Mouse (Mus musculus) CH12.LX (cell line): ENCODE data around the gene Col19a1. TPM values are rescaled to one million over a fixed set of nuclear protein-coding genes. Genes with fewer than 3 reads are reported as not detected.

Experiments used
- DNase-seq: peaks from one replicate; pipeline ENCODE4 v3.0.0-alpha.2; 2013; ENCODE audit errors: extremely low read depth
- H3K27ac ChIP-seq: 2 replicates; pipeline ENCODE4 v1.5.1; 2012; ENCODE audit warnings: low read depth, mild to moderate bottlenecking, control low read depth, moderate library complexity; ENCODE audit not compliant: insufficient read depth
- H3K27me3 ChIP-seq: replicated peaks from 2 replicates; pipeline ENCODE3; 2012; ENCODE audit warnings: inconsistent platforms
- H3K36me3 ChIP-seq, 2 experiments: replicated peaks in 1 of 2; 2 replicates each; pipeline versions ENCODE3 to v1.6.1; 2012; ENCODE audit warnings: inconsistent platforms in 1 of 2, low read length in 1 of 2, mild to moderate bottlenecking in 1 of 2, mixed read lengths in 1 of 2, moderate library complexity in 1 of 2; ENCODE audit not compliant: control insufficient read depth in 1 of 2, insufficient read depth in 1 of 2
- H3K4me1 ChIP-seq, 2 experiments: 2 replicates each; pipeline ENCODE4 v1.6.1; 2012; ENCODE audit warnings: inconsistent platforms in 1 of 2, moderate library complexity in 1 of 2; ENCODE audit not compliant: insufficient read depth in 2 of 2, control insufficient read depth in 1 of 2
- H3K4me2 ChIP-seq: 2 replicates; pipeline ENCODE4 v1.6.1; 2012; ENCODE audit warnings: low read depth, mild to moderate bottlenecking, control low read depth; ENCODE audit not compliant: poor library complexity, insufficient read depth, severe bottlenecking
- H3K4me3 ChIP-seq, 3 experiments: fragments of 150-350 bp in 1 of 3; sonication (generic) in 1 of 3; replicated peaks in 1 of 3; 2 replicates each; pipeline versions ENCODE3 to v1.5.1; 2011 to 2012; ENCODE audit warnings: low read depth in 2 of 3, low read length in 2 of 3, mild to moderate bottlenecking in 2 of 3, moderate library complexity in 2 of 3, control low read depth in 1 of 3, improper control_type of control experiment in 1 of 3, inconsistent platforms in 1 of 3, mixed read lengths in 1 of 3; ENCODE audit not compliant: poor library complexity in 1 of 3
- H3K79me2 ChIP-seq: replicated peaks from 2 replicates; pipeline ENCODE4 v1.6.1; 2012; ENCODE audit warnings: mild to moderate bottlenecking, moderate library complexity; ENCODE audit not compliant: control insufficient read depth, poor library complexity, insufficient read depth, severe bottlenecking; ENCODE audit errors: extremely low read depth
- H3K9ac ChIP-seq: 2 replicates; pipeline ENCODE4 v1.6.1; 2012; ENCODE audit warnings: low read depth, mild to moderate bottlenecking, control low read depth, moderate library complexity; ENCODE audit not compliant: insufficient read depth
- H3K9me3 ChIP-seq: replicated peaks from 2 replicates; pipeline ENCODE3; 2012; ENCODE audit warnings: low read length, inconsistent platforms, mixed read lengths
- BHLHE40 ChIP-seq: IDR thresholded peaks from 2 replicates; pipeline ENCODE4 v1.6.1; 2011; ENCODE audit warnings: mild to moderate bottlenecking, low read depth, low read length, improper control_type of control experiment
- CHD1 ChIP-seq: IDR thresholded peaks from 2 replicates; pipeline ENCODE4 v1.6.1; 2012; ENCODE audit warnings: low read depth, low read length, improper control_type of control experiment, inconsistent platforms
- EP300 ChIP-seq: IDR thresholded peaks from 2 replicates; pipeline ENCODE4 v1.6.1; 2011; ENCODE audit warnings: low read length, improper control_type of control experiment
- IRF4 ChIP-seq: IDR thresholded peaks from 2 replicates; pipeline ENCODE4 v1.6.1; 2014; ENCODE audit warnings: low read depth, mild to moderate bottlenecking, inconsistent platforms, low read length, improper control_type of control experiment
- JUN ChIP-seq: IDR thresholded peaks from 2 replicates; pipeline ENCODE4 v1.6.1; 2011; ENCODE audit warnings: low read depth, mild to moderate bottlenecking, low read length, improper control_type of control experiment, moderate library complexity; ENCODE audit not compliant: insufficient read depth
- JUND ChIP-seq: conservative IDR thresholded peaks from 2 replicates; pipeline ENCODE4 v1.6.1; 2011; ENCODE audit warnings: low read depth, low read length, improper control_type of control experiment
- KAT2A ChIP-seq: IDR thresholded peaks from 2 replicates; pipeline ENCODE4 v1.6.1; 2012; ENCODE audit warnings: low read length, improper control_type of control experiment, inconsistent platforms; ENCODE audit not compliant: insufficient replicate concordance
- MAX ChIP-seq: IDR thresholded peaks from 2 replicates; pipeline ENCODE4 v1.6.1; 2011; ENCODE audit warnings: low read length, improper control_type of control experiment
- MAZ ChIP-seq: IDR thresholded peaks from 2 replicates; pipeline ENCODE4 v1.6.1; 2012; ENCODE audit warnings: low read depth, mild to moderate bottlenecking, inconsistent platforms, low read length, improper control_type of control experiment, moderate library complexity
- MEF2A ChIP-seq: IDR thresholded peaks from 2 replicates; pipeline ENCODE4 v1.6.1; 2014; ENCODE audit warnings: low read depth, mild to moderate bottlenecking, inconsistent platforms, low read length, improper control_type of control experiment, borderline replicate concordance
- MXI1 ChIP-seq: IDR thresholded peaks from 2 replicates; pipeline ENCODE4 v1.6.1; 2011; ENCODE audit warnings: mild to moderate bottlenecking, low read depth, low read length, improper control_type of control experiment
- NELFE ChIP-seq: IDR thresholded peaks from 2 replicates; pipeline ENCODE4 v1.6.1; 2011; ENCODE audit warnings: low read depth, low read length, improper control_type of control experiment
- PAX5 ChIP-seq: IDR thresholded peaks from 2 replicates; pipeline ENCODE4 v1.6.1; 2012; ENCODE audit warnings: low read length, inconsistent platforms, mixed read lengths
- POLR2A ChIP-seq: IDR thresholded peaks from 2 replicates; pipeline ENCODE4 v1.6.1; 2011; ENCODE audit warnings: low read depth, mild to moderate bottlenecking, improper control_type of control experiment, low read length
- POLR2AphosphoS2 ChIP-seq: IDR thresholded peaks from 2 replicates; pipeline ENCODE4 v1.6.1; 2011; ENCODE audit warnings: low read depth, low read length, improper control_type of control experiment
- RAD21 ChIP-seq: IDR thresholded peaks from 2 replicates; pipeline ENCODE4 v1.6.1; 2011; ENCODE audit warnings: low read depth, mild to moderate bottlenecking, low read length, improper control_type of control experiment, moderate library complexity
- RCOR1 ChIP-seq: conservative IDR thresholded peaks from 2 replicates; pipeline ENCODE4 v1.6.1; 2012; ENCODE audit warnings: low read depth, mild to moderate bottlenecking, inconsistent platforms, low read length, improper control_type of control experiment
- SMC3 ChIP-seq: IDR thresholded peaks from 2 replicates; pipeline ENCODE4 v1.6.1; 2011; ENCODE audit warnings: low read depth, low read length, improper control_type of control experiment
- TBP ChIP-seq: conservative IDR thresholded peaks from 2 replicates; pipeline ENCODE4 v1.6.1; 2011; ENCODE audit warnings: low read depth, low read length, improper control_type of control experiment
- TCF12 ChIP-seq: IDR thresholded peaks from 2 replicates; pipeline ENCODE4 v1.6.1; 2014; ENCODE audit warnings: low read depth, mild to moderate bottlenecking, inconsistent platforms, low read length, improper control_type of control experiment
- UBTF ChIP-seq: IDR thresholded peaks from 2 replicates; pipeline ENCODE4 v1.6.1; 2012; ENCODE audit warnings: low read depth, mild to moderate bottlenecking, inconsistent platforms, low read length, improper control_type of control experiment, moderate library complexity
- USF1 ChIP-seq: IDR thresholded peaks from 2 replicates; pipeline ENCODE4 v1.6.1; 2014; ENCODE audit warnings: low read depth, mild to moderate bottlenecking, inconsistent platforms, low read length, improper control_type of control experiment
- USF2 ChIP-seq: conservative IDR thresholded peaks from 2 replicates; pipeline ENCODE4 v1.6.1; 2011; ENCODE audit warnings: low read depth, low read length, improper control_type of control experiment
- ZC3H11A ChIP-seq: IDR thresholded peaks from 2 replicates; pipeline ENCODE4 v1.6.1; 2012; ENCODE audit warnings: low read depth, mild to moderate bottlenecking, inconsistent platforms, low read length, improper control_type of control experiment
- ZKSCAN1 ChIP-seq: IDR thresholded peaks from 2 replicates; pipeline ENCODE4 v1.6.1; 2012; ENCODE audit warnings: low read depth, inconsistent platforms, low read length, improper control_type of control experiment, borderline replicate concordance
- ZNF384 ChIP-seq: IDR thresholded peaks from 2 replicates; pipeline ENCODE4 v1.6.1; 2012; ENCODE audit warnings: low read depth, low read length, improper control_type of control experiment, inconsistent platforms
- dilution Hi-C: fragments of 300-500 bp; cut with MboI; formaldehyde crosslinking; loops from 2 replicates; pipeline ENCODE4 v1.14.3; 2020; ENCODE audit warnings: low sequenced_read_pairs; ENCODE audit not compliant: extremely low pct_unique_long_range_greater_than_20kb, extremely low pct_ligation_motif_present
- in situ Hi-C: fragments of 300-500 bp; cut with MboI; formaldehyde crosslinking; loops from 3 replicates; pipeline ENCODE4 v1.14.3; 2019; ENCODE audit warnings: low sequenced_read_pairs, low pct_ligation_motif_present, low pct_unique_long_range_greater_than_20kb, mixed read lengths
- polyA plus RNA-seq: library from polyadenylated mRNA; unstranded; fragments of >175 nt; gene quantifications from 2 replicates; pipeline ENCODE4 v1.2.1, GENCODE M21; 2012; ENCODE audit warnings: low read depth; ENCODE audit not compliant: insufficient read length
- total RNA-seq, 2 experiments: library from RNA; depleted of rRNA; stranded (reverse); fragments of 300-350 nt in 1 of 2; fragments of >200 nt in 1 of 2; gene quantifications; 2 replicates each; pipeline ENCODE4 v1.2.3; 2012 to 2014

Gene Col19a1
- total and polyA plus RNA-seq, 3 experiments = not detected

DNA sequence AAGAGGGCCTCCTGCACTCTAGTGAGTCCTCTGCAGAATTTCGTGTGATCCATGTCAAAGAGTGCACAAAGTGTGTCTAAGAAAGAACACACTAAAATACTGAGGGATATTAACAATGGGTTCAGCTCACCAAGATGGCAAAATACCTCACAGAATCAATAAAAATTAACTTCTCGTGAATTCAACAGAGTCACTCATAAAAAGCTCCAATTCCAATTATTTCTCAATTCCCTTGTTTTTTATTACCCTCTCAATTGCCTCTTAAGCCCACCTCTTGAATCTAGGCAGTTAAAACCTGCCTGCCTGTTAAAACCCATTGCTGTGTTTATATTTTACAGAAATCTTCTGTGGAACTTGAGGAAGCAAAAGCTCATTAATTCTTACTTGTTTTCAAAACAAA is 277.1 kb downstream of the Col19a1 start:
- Histone ChIP-seq H3K4me3 (no peak overlapping the region), H3K27me3 (no peaks in the 10 kb centered on the region), H3K4me1 (peaks cover 2 to 10% of the 10 kb centered on the region in 2 experiments; a peak in 3 of 4 replicates), H3K4me2 (no peak overlapping the region), H3K27ac (no peak overlapping the region), H3K9ac (no peak overlapping the region), H3K79me2 (no peaks in the 10 kb centered on the region), H3K36me3 (no peaks in the 10 kb centered on the region), H3K9me3 (no peaks in the 10 kb centered on the region)
- in situ Hi-C loops (no loop called here), dilution Hi-C loops (no loop called here)
- DNase-seq = no peak
- TF ChIP-seq MAX (no peak), TCF12 (no peak), POLR2A (no peak), BHLHE40 (no peak), USF1 (no peak), USF2 (no peak), JUN (no peak), EP300 (no peak), ZNF384 (no peak), MAZ (no peak), ZC3H11A (no peak), SMC3 (no peak), PAX5 (no peak), RAD21 (no peak), MEF2A (no peak), TBP (no peak), MXI1 (no peak)

GRCm38 (mm10) chr1:24303077-24303476 is 284.2 kb downstream of the Col19a1 start:
- no peak overlapping the region for H3K9ac ChIP-seq
- no peak overlapping the region for H3K27ac ChIP-seq
- H3K4me1 ChIP-seq = peaks cover 0 to 2% of the 10 kb centered on the region in 2 experiments; a peak in 1 of 4 replicates
- no peaks in the 10 kb centered on the region for H3K79me2 ChIP-seq
- H3K27me3 ChIP-seq = no peaks in the 10 kb centered on the region
- H3K36me3 ChIP-seq = no peaks in the 10 kb centered on the region
- dilution Hi-C loops = no loop called here
- H3K4me2 ChIP-seq = no peak overlapping the region
- H3K9me3 ChIP-seq = no peaks in the 10 kb centered on the region
- TF ChIP-seq POLR2AphosphoS2 (no peak), NELFE (no peak), KAT2A (no peak), MAX (no peak), JUN (no peak), ZC3H11A (no peak), MXI1 (no peak), JUND (no peak), RCOR1 (no peak), IRF4 (no peak), SMC3 (no peak), TBP (no peak), ZKSCAN1 (no peak), CHD1 (no peak), MEF2A (no peak), UBTF (no peak)
- in situ Hi-C loops = no loop called here
- H3K4me3 ChIP-seq = no peak overlapping the region
- DNase-seq = no peak
